Mouse (Mus musculus): ENCODE data around the gene Cwc27.

DNA sequence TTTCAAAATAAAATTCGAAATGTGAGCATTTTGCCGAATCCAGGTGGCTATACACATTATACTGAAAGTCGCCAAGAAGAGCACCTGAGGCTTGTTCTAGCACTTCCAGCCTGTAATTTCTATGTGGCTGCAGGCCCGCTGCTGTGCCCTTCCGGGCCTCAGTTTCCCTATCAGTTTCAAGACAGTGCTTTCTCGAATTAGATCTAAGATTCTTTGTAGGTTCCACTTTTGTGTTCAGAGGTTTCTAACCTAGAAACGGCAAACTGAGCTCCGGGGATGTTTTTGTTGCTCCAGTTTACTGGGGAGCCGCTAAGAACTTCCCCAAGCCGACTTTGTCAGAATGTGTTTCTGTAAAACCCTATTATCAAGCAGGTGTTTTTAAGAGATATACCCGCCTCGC, 754 bp upstream of the Cwc27 start:
- no peak for TF ChIP-seq POLR2A (IDR thresholded peaks at IDR 0.05; ENCODE audit: borderline replicate concordance, control insufficient read depth, low read depth, low read length)
- no peak for TF ChIP-seq CTCF (IDR thresholded peaks at IDR 0.05; ENCODE audit: control insufficient read depth, insufficient read depth, low read length)

Data from bone marrow, adult 2 months (tissue).